Mouse (Mus musculus) E14TG2a.4 (cell line): Measurements from ENCODE around the gene Sh3bgrl2.

ENCODE experiments used
- CTCF ChIP-seq: conservative IDR thresholded peaks from 2 replicates; pipeline ENCODE4 v1.5.1; 2014; ENCODE audit warnings: low read length
- NANOG ChIP-seq: IDR thresholded peaks from 2 replicates; pipeline ENCODE4 v1.6.1; 2014; ENCODE audit warnings: borderline replicate concordance, low read length, mixed read lengths

- TF ChIP-seq CTCF = no peak
- TF ChIP-seq NANOG = no peak
These were observed 95.7 kb downstream of the Sh3bgrl2 start for GRCm38 (mm10) chr9:83643833-83644232.
